Mouse (Mus musculus): Measurements from ENCODE around the gene Rab6a. TPM values are rescaled to one million over a fixed set of nuclear protein-coding genes. Genes with fewer than 3 reads are reported as not detected.

Gene Rab6a
- polyA plus RNA-seq (2012) = 22.5 and 24.7 TPM in 2 replicates

GRCm38 (mm10) chr7:100607214-100608129 lies at the start of gene Rab6a:
Gene Rab6a, plus strand, starts transcription at chr7:100607410.

GRCm38 (mm10) chr7:100608130-100608741 lies 1.0 kb downstream of the Rab6a start, which contains the start of gene Mrpl48:
Gene Mrpl48, minus strand, starts transcription at chr7:100608301.

GRCm38 (mm10) chr7:100662231-100662630 lies 55.0 kb downstream of the Rab6a start, which contains the start of gene Plekhb1:
Gene Plekhb1, minus strand, starts transcription at chr7:100662414.

Other genes with a start within 250 kb of the Rab6a start
- 23.0 and 30.0 TPM in 2 replicates for gene C2cd3, start 235.2 kb upstream of the Rab6a start, polyA plus RNA-seq (2012)
- gene Ppme1, start 235.1 kb upstream of the Rab6a start, polyA plus RNA-seq (2012) = 51.9 and 62.8 TPM in 2 replicates
- 0.12 TPM in 1 of 2 replicates, not detected in the other for gene Ucp3, start 134.4 kb upstream of the Rab6a start, polyA plus RNA-seq (2012)
- gene Ucp2, start 114.1 kb upstream of the Rab6a start, polyA plus RNA-seq (2012) = 989 and 1,188 TPM in 2 replicates
- gene Dnajb13, start 92.5 kb upstream of the Rab6a start, polyA plus RNA-seq (2012) = 0.75 TPM in 1 of 2 replicates, not detected in the other
- gene Coa4, start 70.3 kb upstream of the Rab6a start, polyA plus RNA-seq (2012) = 6.3 and 7.9 TPM in 2 replicates
- 3.3 and 3.5 TPM in 2 replicates for gene Mrpl48, start 891 bp downstream of the Rab6a start, polyA plus RNA-seq (2012)
- gene Plekhb1, start 55.0 kb downstream of the Rab6a start, polyA plus RNA-seq (2012) = 0.08 TPM in 1 of 2 replicates, not detected in the other
- 18.4 and 18.6 TPM in 2 replicates for gene Fam168a, start 99.2 kb downstream of the Rab6a start, polyA plus RNA-seq (2012)